Comparison of ENCODE assay signal across 31 mouse cellular contexts in the genomic region with DNA sequence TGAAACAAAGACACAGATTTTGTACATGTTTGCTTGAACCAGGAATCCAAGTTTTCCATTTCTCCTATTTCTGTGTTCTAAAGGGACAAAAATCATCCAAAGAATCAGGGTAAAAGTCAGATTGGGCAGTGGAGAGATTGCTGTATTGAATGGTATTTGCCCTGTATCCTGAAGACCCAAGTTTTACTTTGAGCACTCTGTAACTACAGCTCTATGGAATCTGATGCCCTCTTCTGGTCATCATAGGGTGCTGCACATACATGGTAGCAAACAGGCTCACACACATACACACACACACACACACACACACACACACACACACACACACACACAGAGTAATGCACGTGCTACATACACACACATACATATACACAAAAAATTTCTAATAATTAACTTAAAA. TPM values are rescaled to one million over a fixed set of nuclear protein-coding genes. Genes with fewer than 3 reads are reported as not detected.
DNase-seq lines count a peak whose midpoint lies in the region; ATAC-seq and TF ChIP-seq lines count a peak whose summit lies in the region.
"Had no signal": no experiment of that assay in that cellular context is flagged by ENCODE, and none has a peak within 500 bp of the region (broad histone marks: within the 10 kb centered on the region; RNA-seq: fewer than 3 reads in every experiment).

No protein-coding gene starts in this region.

- H3K9me3 ChIP-seq in hindbrain, postnatal 0 days (ENCODE audit: low read length): no peaks in the 10 kb centered on the region
- no peaks in the 10 kb centered on the region for H3K9me3 ChIP-seq in hindbrain, embryonic 14.5 days (ENCODE audit: control insufficient read depth, low read length)
- H3K9me3 ChIP-seq in ES-Bruce4 (replicated peaks; ENCODE audit: control insufficient read depth, insufficient read depth, low read length, poor library complexity, severe bottlenecking): no peaks in the 10 kb centered on the region
- H3K9me3 ChIP-seq in forebrain, embryonic 12.5 days: no peaks in the 10 kb centered on the region
- H3K9me3 ChIP-seq: embryonic facial prominence, embryonic 10.5 days; embryonic facial prominence, embryonic 13.5 days; G1E; heart, embryonic 10.5 days; heart, embryonic 13.5 days; hindbrain, embryonic 15.5 days; intestine, embryonic 15.5 days had no signal

- DNase-seq in hindbrain, postnatal 0 days (ENCODE audit: low spot score): no peak
- no peak for DNase-seq in hindbrain, embryonic 14.5 days (ENCODE audit: low spot score)
- DNase-seq in 416B (ENCODE audit: low read depth): peak; percentile 1
- no peak for DNase-seq in Patski (ENCODE audit: low read depth, low spot score)
- DNase-seq in right cerebral cortex, postnatal 36 days (ENCODE audit: low spot score in 2 of 2): no peak
- DNase-seq in adrenal gland, adult 8-10 months: no peak
- DNase-seq: adrenal gland, adult 2 months; adrenal gland, postnatal 25 days; cerebellum, adult 11-12 months; cerebellum, adult 8-10 months; cerebellum, postnatal 10 days; cerebellum, postnatal 36 days; embryo, embryonic 11 days; gastrocnemius, postnatal 25 days; heart, adult 2 months; heart, postnatal 14 days; heart, postnatal 4 days; kidney, adult 11 months; kidney, adult 8-10 months had no signal

- ATAC-seq in hindbrain, postnatal 0 days: no peak
- ATAC-seq in hindbrain, embryonic 14.5 days (ENCODE audit: low FRiP score): no peak
- no peak for ATAC-seq in Patski
- ATAC-seq in forebrain, embryonic 12.5 days (ENCODE audit: low FRiP score): no peak
- ATAC-seq: forebrain, embryonic 14.5 days; intestine, embryonic 15.5 days had no signal

- no peak overlapping the region for H3K27ac ChIP-seq in hindbrain, postnatal 0 days
- no peak overlapping the region for H3K27ac ChIP-seq in hindbrain, embryonic 14.5 days
- H3K27ac ChIP-seq in ES-Bruce4 (ENCODE audit: insufficient read depth, low read length): no peak overlapping the region
- H3K27ac ChIP-seq in forebrain, embryonic 12.5 days: no peak overlapping the region
- H3K27ac ChIP-seq: embryonic facial prominence, embryonic 10.5 days; embryonic facial prominence, embryonic 13.5 days; heart, adult 2 months; heart, embryonic 10.5 days; heart, embryonic 13.5 days; hindbrain, embryonic 15.5 days; intestine, embryonic 15.5 days had no signal

- TF ChIP-seq CTCF in hindbrain, postnatal 0 days (IDR thresholded peaks at IDR 0.05; ENCODE audit: low read depth): peak; percentile 25
- peak; percentile 13 for TF ChIP-seq CTCF in ES-Bruce4 (IDR thresholded peaks at IDR 0.05; ENCODE audit: low read depth, low read length)
- TF ChIP-seq CTCF in Patski (IDR thresholded peaks at IDR 0.05): peak; percentile 16

- no peak for TF ChIP-seq POLR2A in ES-Bruce4 (IDR thresholded peaks at IDR 0.05; ENCODE audit: insufficient read depth, low read length)

- H3K27me3 ChIP-seq in hindbrain, postnatal 0 days (ENCODE audit: insufficient read depth, low read length): no peaks in the 10 kb centered on the region
- no peaks in the 10 kb centered on the region for H3K27me3 ChIP-seq in hindbrain, embryonic 14.5 days (ENCODE audit: control insufficient read depth, insufficient read depth, low read length)
- H3K27me3 ChIP-seq in ES-Bruce4 (ENCODE audit: control insufficient read depth, insufficient read depth, low read length, poor library complexity, severe bottlenecking) (no peaks in the 10 kb centered on the region), Patski (no peaks in the 10 kb centered on the region)
- no peaks in the 10 kb centered on the region for H3K27me3 ChIP-seq in forebrain, embryonic 12.5 days
- H3K27me3 ChIP-seq: embryonic facial prominence, embryonic 13.5 days; heart, embryonic 13.5 days; hindbrain, embryonic 15.5 days; intestine, embryonic 15.5 days had no signal

- H3K9ac ChIP-seq in hindbrain, postnatal 0 days (replicated peaks; ENCODE audit: low read length): no peak overlapping the region
- no peak overlapping the region for H3K9ac ChIP-seq in hindbrain, embryonic 14.5 days
- H3K9ac ChIP-seq in ES-Bruce4 (ENCODE audit: low read depth, poor library complexity, severe bottlenecking): no peak overlapping the region
- H3K9ac ChIP-seq in forebrain, embryonic 12.5 days: no peak overlapping the region
- H3K9ac ChIP-seq: embryonic facial prominence, embryonic 13.5 days; heart, embryonic 13.5 days; hindbrain, embryonic 15.5 days; intestine, embryonic 15.5 days had no signal

- 0 out of 2 replicates have a peak, but pooled peaks cover 2% of the 10 kb centered on the region for H3K4me1 ChIP-seq in hindbrain, postnatal 0 days (ENCODE audit: insufficient read depth, low read length)
- no peaks in the 10 kb centered on the region for H3K4me1 ChIP-seq in hindbrain, embryonic 14.5 days (replicated peaks; ENCODE audit: control insufficient read depth, insufficient read depth, low read length)
- H3K4me1 ChIP-seq in ES-Bruce4 (ENCODE audit: control insufficient read depth, insufficient read depth, low read length): no peaks in the 10 kb centered on the region
- no peaks in the 10 kb centered on the region for H3K4me1 ChIP-seq in forebrain, embryonic 12.5 days
- H3K4me1 ChIP-seq: embryonic facial prominence, embryonic 10.5 days; embryonic facial prominence, embryonic 13.5 days; heart, embryonic 10.5 days; heart, embryonic 13.5 days; hindbrain, embryonic 15.5 days; intestine, embryonic 15.5 days had no signal

- H3K4me3 ChIP-seq in hindbrain, postnatal 0 days (ENCODE audit: low read length): no peak overlapping the region
- no peak overlapping the region for H3K4me3 ChIP-seq in hindbrain, embryonic 14.5 days (replicated peaks; ENCODE audit: low read length)
- no peak overlapping the region for H3K4me3 ChIP-seq in ES-Bruce4 (ENCODE audit: low read depth, low read length)
- H3K4me3 ChIP-seq in forebrain, embryonic 12.5 days (replicated peaks): no peak overlapping the region
- H3K4me3 ChIP-seq: embryonic facial prominence, embryonic 10.5 days; embryonic facial prominence, embryonic 13.5 days; erythroblast, embryonic 14.5 days; heart, adult 2 months; heart, embryonic 10.5 days; heart, embryonic 13.5 days; hindbrain, embryonic 15.5 days; intestine, embryonic 15.5 days had no signal

- WGBS in hindbrain, postnatal 0 days: 90% methylated on average over 1 of the region's 1 CpGs
- WGBS in hindbrain, embryonic 14.5 days: 100% methylated on average over 1 of the region's 1 CpGs
- 89% methylated on average over 1 of the region's 1 CpGs for WGBS in forebrain, embryonic 12.5 days

- H3K4me2 ChIP-seq in hindbrain, postnatal 0 days (ENCODE audit: low read depth, low read length): no peak overlapping the region
- no peak overlapping the region for H3K4me2 ChIP-seq in hindbrain, embryonic 14.5 days (replicated peaks)
- H3K4me2 ChIP-seq in forebrain, embryonic 12.5 days: no peak overlapping the region
- H3K4me2 ChIP-seq: embryonic facial prominence, embryonic 13.5 days; heart, embryonic 13.5 days; hindbrain, embryonic 15.5 days; intestine, embryonic 15.5 days had no signal

- H3K36me3 ChIP-seq in hindbrain, postnatal 0 days (ENCODE audit: insufficient read depth, low read length): no peaks in the 10 kb centered on the region
- no peaks in the 10 kb centered on the region for H3K36me3 ChIP-seq in hindbrain, embryonic 14.5 days (replicated peaks; ENCODE audit: control insufficient read depth, insufficient read depth)
- no peaks in the 10 kb centered on the region for H3K36me3 ChIP-seq in ES-Bruce4 (ENCODE audit: control insufficient read depth, insufficient read depth, low read length, poor library complexity, severe bottlenecking)
- no peaks in the 10 kb centered on the region for H3K36me3 ChIP-seq in forebrain, embryonic 12.5 days (replicated peaks)
- H3K36me3 ChIP-seq: embryonic facial prominence, embryonic 10.5 days; embryonic facial prominence, embryonic 13.5 days; G1E; heart, embryonic 10.5 days; heart, embryonic 13.5 days; hindbrain, embryonic 15.5 days; intestine, embryonic 15.5 days had no signal

- no peak for TF ChIP-seq EP300 in ES-Bruce4 (IDR thresholded peaks at IDR 0.05; ENCODE audit: insufficient read depth, low read depth, low read length)

- CTCF ChIA-PET in Patski (lab: Charles Lee): no interaction called here

- in situ Hi-C loops in Patski (cut with MboI; ENCODE audit: low pct_unique_long_range_greater_than_20kb): no loop called here

- POLR2A ChIA-PET in Patski (lab: Charles Lee): no interaction called here

RNA-seq across cellular contexts. Expression of a gene that starts 8.7 kb away (rescaled TPM):
- total RNA-seq in hindbrain, postnatal 0 days (2014; rRNA removed): 11.3 and 11.5 TPM in 2 replicates
- 11.7 and 12.8 TPM in 2 replicates for polyA plus RNA-seq in hindbrain, postnatal 0 days (2015; fragmentation: Nextera tagmentation; extraction: Ambion mirVana)
- polyA plus RNA-seq in hindbrain, embryonic 14.5 days (2014; fragmentation: Nextera tagmentation; extraction: Ambion mirVana): 13.3 TPM in 2 replicates
- polyA plus RNA-seq in ES-Bruce4 (2011; ENCODE audit: insufficient read depth, insufficient read length, low read depth, missing spikeins) (not detected in 2 replicates), Patski (2021) (8.4 TPM)
- under 1 TPM in 3 of 4 experiments, not detected in 1; 0.09 to 0.62 (median 0.15) TPM for total RNA-seq in adrenal gland, adult 8-10 months (2022)
- 3.2 and 3.9 TPM in 2 replicates for polyA plus RNA-seq in forebrain, embryonic 12.5 days (2016; fragmentation: Nextera tagmentation; extraction: Ambion mirVana)
- total RNA-seq: adrenal gland, postnatal 25 days; granulocyte monocyte progenitor cell, adult 5-6 weeks; heart, adult 2 months; heart, postnatal 4 days had no signal
- polyA plus RNA-seq: adrenal gland, adult 2 months; erythroblast, embryonic 14.5 days; G1E; heart, adult 2 months had no signal
